Mouse (Mus musculus): ENCODE data around the gene Zap70.

Zap70 gene

GRCm38 (mm10) chr1:36830913-36831866, 69.6 kb downstream of the Zap70 start:
- no peak for DNase-seq (ENCODE audit: low spot score in 2 of 2)
